Mouse (Mus musculus) midbrain, embryonic 11.5 days (tissue): ENCODE measurements at regions not wholly inside any gene's neighbourhood (a gene's known extent, or its start where the extent isn't known, plus 50 kb on each side); places are given as distances from the start of the nearest gene placed in this dataset.

Experiments
- ATAC-seq: fragments of 200-750 bp; cut with Nextera tagmentation; 2 replicates; pipeline ENCODE4 v1.8.0; 2017; ENCODE audit warnings: moderate TSS enrichment, moderate library complexity; ENCODE audit not compliant: low FRiP score
- DNase-seq: peaks from one replicate; pipeline ENCODE4 v3.0.0; 2015; ENCODE audit warnings: low spot score; ENCODE audit errors: missing footprints
- H3K27ac ChIP-seq: fragments of 300-500 bp; sonication (generic); 2 replicates; pipeline ENCODE4 v1.5.1; 2014; ENCODE audit warnings: low read depth, low read length
- H3K27me3 ChIP-seq: fragments of 300-500 bp; sonication (generic); 2 replicates; pipeline ENCODE4 v1.6.1; 2014; ENCODE audit warnings: mild to moderate bottlenecking, low read length, moderate library complexity, mixed read lengths; ENCODE audit not compliant: control insufficient read depth, insufficient read depth
- H3K36me3 ChIP-seq: fragments of 300-500 bp; sonication (generic); 2 replicates; pipeline ENCODE4 v1.6.1; 2014; ENCODE audit warnings: mild to moderate bottlenecking, low read length, moderate library complexity, mixed read lengths; ENCODE audit not compliant: control insufficient read depth, insufficient read depth
- H3K4me1 ChIP-seq: fragments of 300-500 bp; sonication (generic); 2 replicates; pipeline ENCODE4 v1.6.1; 2014; ENCODE audit warnings: low read length; ENCODE audit not compliant: control insufficient read depth, insufficient read depth
- H3K4me2 ChIP-seq: fragments of 300-500 bp; sonication (generic); 2 replicates; pipeline ENCODE4 v1.6.1; 2014; ENCODE audit warnings: mild to moderate bottlenecking, moderate library complexity
- H3K4me3 ChIP-seq: fragments of 300-500 bp; sonication (generic); 2 replicates; pipeline ENCODE4 v1.5.1; 2014; ENCODE audit warnings: low read depth, low read length
- H3K9ac ChIP-seq: fragments of 300-500 bp; sonication (generic); 2 replicates; pipeline ENCODE4 v1.6.1; 2014; ENCODE audit warnings: low read length
- H3K9me3 ChIP-seq: fragments of 300-500 bp; sonication (generic); 2 replicates; pipeline ENCODE4 v1.6.1; 2016; ENCODE audit warnings: low read length; ENCODE audit not compliant: control insufficient read depth
- WGBS: fragments of 180-500 bp; shearing (Covaris S2); extraction: QIAGEN DNeasy Blood & Tissue Kit; methylation state at CpG from one replicate; pipeline ENCODE4 v1.1.7; 2014; 5-methylcytosine and 5-hydroxymethylcytosine counted together

- Histone ChIP-seq H3K27me3 (no peaks in the 10 kb centered on the region), H3K9me3 (no peaks in the 10 kb centered on the region), H3K4me2 (no peak overlapping the region), H3K9ac (no peak overlapping the region), H3K36me3 (no peaks in the 10 kb centered on the region), H3K4me1 (no peaks in the 10 kb centered on the region), H3K4me3 (no peak overlapping the region), H3K27ac (no peak overlapping the region)
- ATAC-seq (no peak), DNase-seq (no peak)
- WGBS: 68% methylated on average over 6 of the region's 6 CpGs
These were observed 313.3 kb downstream of the Tshz3 start for GRCm38 (mm10) chr7:37011180-37011754.

GRCm38 (mm10) chr7:37020078-37020477 is 322.2 kb downstream of the Tshz3 start:
- ATAC-seq: no peak
- no peak for DNase-seq
- no peaks in the 10 kb centered on the region for H3K4me1 ChIP-seq
- no peak overlapping the region for H3K9ac ChIP-seq
- WGBS: 49% methylated on average over 3 of the region's 3 CpGs
- H3K4me3 ChIP-seq: no peak overlapping the region
- no peaks in the 10 kb centered on the region for H3K9me3 ChIP-seq
- H3K36me3 ChIP-seq: no peaks in the 10 kb centered on the region
- H3K4me2 ChIP-seq: no peak overlapping the region
- H3K27ac ChIP-seq: no peak overlapping the region
- no peaks in the 10 kb centered on the region for H3K27me3 ChIP-seq

GRCm38 (mm10) chr7:37024501-37025025 is 326.6 kb downstream of the Tshz3 start:
- DNase-seq (no peak), ATAC-seq (no peak)
- 92% methylated on average over 7 of the region's 7 CpGs for WGBS
- H3K27ac ChIP-seq: no peak overlapping the region
- no peak overlapping the region for H3K4me3 ChIP-seq
- H3K4me2 ChIP-seq: no peak overlapping the region
- H3K36me3 ChIP-seq: no peaks in the 10 kb centered on the region
- no peaks in the 10 kb centered on the region for H3K9me3 ChIP-seq
- no peaks in the 10 kb centered on the region for H3K4me1 ChIP-seq
- no peak overlapping the region for H3K9ac ChIP-seq
- no peaks in the 10 kb centered on the region for H3K27me3 ChIP-seq

- 83% methylated on average over 8 of the region's 8 CpGs for WGBS
- ATAC-seq (no peak), DNase-seq (no peak)
- no peak overlapping the region for H3K4me2 ChIP-seq
- H3K27me3 ChIP-seq: no peaks in the 10 kb centered on the region
- no peak overlapping the region for H3K9ac ChIP-seq
- H3K4me1 ChIP-seq: no peaks in the 10 kb centered on the region
- no peak overlapping the region for H3K4me3 ChIP-seq
- no peaks in the 10 kb centered on the region for H3K9me3 ChIP-seq
- H3K27ac ChIP-seq: no peak overlapping the region
- H3K36me3 ChIP-seq: no peaks in the 10 kb centered on the region
These were observed 366.9 kb downstream of the Tshz3 start for GRCm38 (mm10) chr7:37064582-37065458.

GRCm38 (mm10) chr7:37077698-37078097 is 379.8 kb downstream of the Tshz3 start:
- no peak overlapping the region for H3K27ac ChIP-seq
- no peak for DNase-seq
- no peak for ATAC-seq
- WGBS: 74% methylated on average over 6 of the region's 6 CpGs
- no peaks in the 10 kb centered on the region for H3K9me3 ChIP-seq
- H3K9ac ChIP-seq: no peak overlapping the region
- no peaks in the 10 kb centered on the region for H3K27me3 ChIP-seq
- no peak overlapping the region for H3K4me3 ChIP-seq
- H3K4me1 ChIP-seq: no peaks in the 10 kb centered on the region
- no peaks in the 10 kb centered on the region for H3K36me3 ChIP-seq
- no peak overlapping the region for H3K4me2 ChIP-seq

GRCm38 (mm10) chr7:37078140-37078539 is 380.2 kb downstream of the Tshz3 start:
- Histone ChIP-seq H3K4me1 (no peaks in the 10 kb centered on the region), H3K4me2 (no peak overlapping the region), H3K27ac (no peak overlapping the region), H3K9me3 (no peaks in the 10 kb centered on the region), H3K9ac (no peak overlapping the region), H3K36me3 (no peaks in the 10 kb centered on the region), H3K27me3 (no peaks in the 10 kb centered on the region), H3K4me3 (no peak overlapping the region)
- DNase-seq (no peak), ATAC-seq (no peak)
- 77% methylated on average over 7 of the region's 7 CpGs for WGBS

- ATAC-seq (no peak), DNase-seq (no peak)
- Histone ChIP-seq H3K4me3 (no peak overlapping the region), H3K27me3 (no peaks in the 10 kb centered on the region), H3K9ac (no peak overlapping the region), H3K9me3 (no peaks in the 10 kb centered on the region; the same call in 1 of the 2 replicates), H3K27ac (no peak overlapping the region), H3K36me3 (no peaks in the 10 kb centered on the region), H3K4me2 (no peak overlapping the region), H3K4me1 (no peaks in the 10 kb centered on the region)
- 86% methylated on average over 3 of the region's 3 CpGs for WGBS
These were observed 391.8 kb downstream of the Tshz3 start for GRCm38 (mm10) chr7:37089726-37090125.

- H3K36me3 ChIP-seq: no peaks in the 10 kb centered on the region
- ATAC-seq (no peak), DNase-seq (no peak)
- no peaks in the 10 kb centered on the region; the same call in 1 of the 2 replicates for H3K9me3 ChIP-seq
- no peaks in the 10 kb centered on the region for H3K27me3 ChIP-seq
- H3K27ac ChIP-seq: no peak overlapping the region
- H3K9ac ChIP-seq: no peak overlapping the region
- no peaks in the 10 kb centered on the region for H3K4me1 ChIP-seq
- H3K4me2 ChIP-seq: no peak overlapping the region
- H3K4me3 ChIP-seq: no peak overlapping the region
- WGBS: 91% methylated on average over 6 of the region's 6 CpGs
These were observed 394.7 kb downstream of the Tshz3 start for GRCm38 (mm10) chr7:37092572-37092971.

- H3K27ac ChIP-seq: no peak overlapping the region
- H3K9me3 ChIP-seq: no peaks in the 10 kb centered on the region; the same call in 1 of the 2 replicates
- H3K4me1 ChIP-seq: no peaks in the 10 kb centered on the region
- ATAC-seq (no peak), DNase-seq (no peak)
- no peaks in the 10 kb centered on the region for H3K36me3 ChIP-seq
- no peaks in the 10 kb centered on the region for H3K27me3 ChIP-seq
- H3K9ac ChIP-seq: no peak overlapping the region
- H3K4me2 ChIP-seq: no peak overlapping the region
- WGBS: 63% methylated on average over 3 of the region's 3 CpGs
- no peak overlapping the region for H3K4me3 ChIP-seq
These were observed 395.8 kb downstream of the Tshz3 start for GRCm38 (mm10) chr7:37093721-37094120.
